Mouse (Mus musculus): ENCODE results near the gene Ccnjl. TPM values are rescaled to one million over a fixed set of nuclear protein-coding genes. Genes with fewer than 3 reads are reported as not detected.

Ccnjl gene
- total RNA-seq, 2 experiments from 2014 or later, result 10.2 to 16.2 TPM

- no peak for DNase-seq (ENCODE audit: low spot score in 2 of 2)
Measured at GRCm38 (mm10) chr11:43618403-43618802, 89.8 kb downstream of the Ccnjl start.

GRCm38 (mm10) chr11:43621769-43622168 lies 93.2 kb downstream of the Ccnjl start:
- DNase-seq (ENCODE audit: low spot score in 2 of 2), result no peak

GRCm38 (mm10) chr11:43624341-43624740 lies 95.8 kb downstream of the Ccnjl start:
- no peak for DNase-seq (ENCODE audit: low spot score in 2 of 2)

- no peak for DNase-seq (ENCODE audit: low spot score in 2 of 2)
Measured at GRCm38 (mm10) chr11:43626300-43626926, 97.8 kb downstream of the Ccnjl start.

- DNase-seq (ENCODE audit: low spot score in 2 of 2), result no peak
Measured at GRCm38 (mm10) chr11:43626927-43627645, 98.5 kb downstream of the Ccnjl start.

GRCm38 (mm10) chr11:43631645-43632044 lies 103.1 kb downstream of the Ccnjl start:
- no peak for DNase-seq (ENCODE audit: low spot score in 2 of 2)

- DNase-seq (ENCODE audit: low spot score in 2 of 2), result no peak
Measured at GRCm38 (mm10) chr11:43632566-43632965, 104.0 kb downstream of the Ccnjl start.

GRCm38 (mm10) chr11:43633165-43633564 lies 104.6 kb downstream of the Ccnjl start:
- DNase-seq (ENCODE audit: low spot score in 2 of 2), result no peak

GRCm38 (mm10) chr11:43633658-43634401 lies 105.2 kb downstream of the Ccnjl start:
- DNase-seq (ENCODE audit: low spot score in 2 of 2), result peak in 1 of 2 experiments; percentile 36

Other genes starting within 250 kb of the Ccnjl start
- 10 to 100 TPM; 49.8 to 54.2 TPM for gene Pttg1, start 102.5 kb upstream of the Ccnjl start, total RNA-seq (2021)
- gene Slu7, start 95.0 kb upstream of the Ccnjl start, total RNA-seq (2021), result 10 to 100 TPM; 50.2 to 53.5 TPM
- 10 to 100 TPM; 17.6 to 20.7 TPM for gene C1qtnf2, start 54.5 kb upstream of the Ccnjl start, total RNA-seq (2021)
- gene 4933415A04Rik, start 58.3 kb downstream of the Ccnjl start, total RNA-seq (2021), result 1 to 10 TPM; 3.7 to 4.0 TPM
- not detected for gene Fabp6, start 72.8 kb downstream of the Ccnjl start, total RNA-seq (2021)
- 10 to 100 TPM; 51.0 to 53.4 TPM for gene Pwwp2a, start 153.2 kb downstream of the Ccnjl start, total RNA-seq (2021)
- gene Ttc1, start 219.2 kb downstream of the Ccnjl start, total RNA-seq (2021), result 10 to 100 TPM; 50.8 to 55.9 TPM

All from adrenal gland, postnatal 4 days (tissue).